Mouse (Mus musculus) testis, adult 2 months (tissue): Measurements from ENCODE around the gene Tacc2. TPM values are rescaled to one million over a fixed set of nuclear protein-coding genes. Genes with fewer than 3 reads are reported as not detected.

Experiments
- H3K27ac ChIP-seq: fragments of 200-500 bp; 2 replicates; pipeline ENCODE4 v1.5.1; 2012; ENCODE audit warnings: low read depth, low read length; ENCODE audit not compliant: control insufficient read depth, insufficient read depth
- H3K27me3 ChIP-seq: fragments of 200-500 bp; 2 replicates; pipeline ENCODE4 v1.6.1; 2012; ENCODE audit warnings: mild to moderate bottlenecking, low read length, moderate library complexity; ENCODE audit not compliant: control insufficient read depth, insufficient read depth
- H3K36me3 ChIP-seq: fragments of 200-500 bp; 2 replicates; pipeline ENCODE4 v1.6.1; 2012; ENCODE audit warnings: mild to moderate bottlenecking, low read length; ENCODE audit not compliant: control insufficient read depth, insufficient read depth
- H3K4me1 ChIP-seq: fragments of 200-500 bp; 2 replicates; pipeline ENCODE4 v1.6.1; 2012; ENCODE audit warnings: low read length; ENCODE audit not compliant: control insufficient read depth, insufficient read depth
- H3K4me3 ChIP-seq: fragments of 200-500 bp; 2 replicates; pipeline ENCODE4 v1.5.1; 2012; ENCODE audit warnings: low read depth, mild to moderate bottlenecking, low read length, moderate library complexity, mixed read lengths; ENCODE audit not compliant: control insufficient read depth
- CTCF ChIP-seq: fragments of 200-500 bp; IDR thresholded peaks from 2 replicates; pipeline ENCODE4 v1.5.1; 2012; ENCODE audit warnings: low read depth, mild to moderate bottlenecking, inconsistent platforms, low read length, moderate library complexity; ENCODE audit not compliant: control insufficient read depth, insufficient read depth, insufficient replicate concordance
- POLR2A ChIP-seq: fragments of 200-500 bp; IDR thresholded peaks from 2 replicates; pipeline ENCODE4 v1.6.1; 2012; ENCODE audit warnings: low read depth, mild to moderate bottlenecking, inconsistent platforms, low read length, moderate library complexity; ENCODE audit not compliant: control insufficient read depth
- polyA plus RNA-seq: library from polyadenylated mRNA; depleted of rRNA; stranded (reverse); fragments of >200 nt; gene quantifications from 2 replicates; pipeline ENCODE4 v1.2.3, GENCODE M21; 2012

Gene Tacc2
- polyA plus RNA-seq, 1 experiment = 6.5 TPM

- H3K4me3 ChIP-seq = no peak overlapping the region
- H3K27ac ChIP-seq = no peak overlapping the region
- H3K27me3 ChIP-seq = no peaks in the 10 kb centered on the region
- no peaks in the 10 kb centered on the region for H3K4me1 ChIP-seq
- TF ChIP-seq CTCF (no peak), POLR2A (no peak)
- no peaks in the 10 kb centered on the region for H3K36me3 ChIP-seq
Measured at GRCm38 (mm10) chr7:130621068-130621467, 43.8 kb downstream of the Tacc2 start.

- Histone ChIP-seq H3K36me3 (no peaks in the 10 kb centered on the region), H3K4me3 (no peak overlapping the region), H3K27ac (no peak overlapping the region), H3K27me3 (no peaks in the 10 kb centered on the region), H3K4me1 (no peaks in the 10 kb centered on the region)
- no peak for TF ChIP-seq CTCF
Measured at GRCm38 (mm10) chr7:130621953-130622352, 44.7 kb downstream of the Tacc2 start.

GRCm38 (mm10) chr7:130622359-130622758 lies 45.1 kb downstream of the Tacc2 start:
- H3K4me1 ChIP-seq = no peaks in the 10 kb centered on the region
- H3K27ac ChIP-seq = no peak overlapping the region
- no peak for TF ChIP-seq CTCF
- no peak for TF ChIP-seq POLR2A
- no peaks in the 10 kb centered on the region for H3K36me3 ChIP-seq
- no peaks in the 10 kb centered on the region for H3K27me3 ChIP-seq
- no peak overlapping the region for H3K4me3 ChIP-seq

- H3K36me3 ChIP-seq = no peaks in the 10 kb centered on the region
- TF ChIP-seq POLR2A (no peak), CTCF (no peak)
- H3K27me3 ChIP-seq = no peaks in the 10 kb centered on the region
- no peak overlapping the region for H3K4me3 ChIP-seq
- no peak overlapping the region for H3K27ac ChIP-seq
- H3K4me1 ChIP-seq = no peaks in the 10 kb centered on the region
Measured at GRCm38 (mm10) chr7:130624299-130624698, 47.1 kb downstream of the Tacc2 start.

GRCm38 (mm10) chr7:130625361-130625760 lies 48.1 kb downstream of the Tacc2 start:
- Histone ChIP-seq H3K4me3 (no peak overlapping the region), H3K36me3 (no peaks in the 10 kb centered on the region), H3K27me3 (no peaks in the 10 kb centered on the region), H3K4me1 (no peaks in the 10 kb centered on the region), H3K27ac (no peak overlapping the region)
- TF ChIP-seq CTCF (no peak), POLR2A (no peak)

GRCm38 (mm10) chr7:130628601-130629000 lies 51.4 kb downstream of the Tacc2 start:
- no peak for TF ChIP-seq CTCF
- no peak for TF ChIP-seq POLR2A
- no peaks in the 10 kb centered on the region for H3K36me3 ChIP-seq
- no peaks in the 10 kb centered on the region for H3K27me3 ChIP-seq
- no peak overlapping the region for H3K27ac ChIP-seq
- no peaks in the 10 kb centered on the region; the same call in 1 of the 2 replicates for H3K4me1 ChIP-seq
- H3K4me3 ChIP-seq = no peak overlapping the region

- Histone ChIP-seq H3K27me3 (no peaks in the 10 kb centered on the region), H3K36me3 (no peaks in the 10 kb centered on the region), H3K27ac (no peak overlapping the region), H3K4me3 (no peak overlapping the region), H3K4me1 (no peaks in the 10 kb centered on the region; the same call in 1 of the 2 replicates)
- no peak for TF ChIP-seq CTCF
- no peak for TF ChIP-seq POLR2A
Measured at GRCm38 (mm10) chr7:130629999-130630398, 52.8 kb downstream of the Tacc2 start.

- TF ChIP-seq CTCF (no peak), POLR2A (no peak)
- H3K4me1 ChIP-seq = no peaks in the 10 kb centered on the region; the same call in 1 of the 2 replicates
- no peak overlapping the region for H3K4me3 ChIP-seq
- no peaks in the 10 kb centered on the region for H3K27me3 ChIP-seq
- H3K36me3 ChIP-seq = no peaks in the 10 kb centered on the region
- no peak overlapping the region for H3K27ac ChIP-seq
Measured at GRCm38 (mm10) chr7:130630956-130631355, 53.7 kb downstream of the Tacc2 start.
